Mouse (Mus musculus): Measurements from ENCODE around the gene Ngfr. TPM values are rescaled to one million over a fixed set of nuclear protein-coding genes. Genes with fewer than 3 reads are reported as not detected.
"Not testable (repeated sequence)": the region's sequence is repeated elsewhere in the genome, so short reads cannot be mapped to it uniquely, and the experiment has no call there.

Ngfr gene
- total and polyA plus RNA-seq, 2 experiments from 2014 or later = 1.5 to 2.0 TPM

DNA sequence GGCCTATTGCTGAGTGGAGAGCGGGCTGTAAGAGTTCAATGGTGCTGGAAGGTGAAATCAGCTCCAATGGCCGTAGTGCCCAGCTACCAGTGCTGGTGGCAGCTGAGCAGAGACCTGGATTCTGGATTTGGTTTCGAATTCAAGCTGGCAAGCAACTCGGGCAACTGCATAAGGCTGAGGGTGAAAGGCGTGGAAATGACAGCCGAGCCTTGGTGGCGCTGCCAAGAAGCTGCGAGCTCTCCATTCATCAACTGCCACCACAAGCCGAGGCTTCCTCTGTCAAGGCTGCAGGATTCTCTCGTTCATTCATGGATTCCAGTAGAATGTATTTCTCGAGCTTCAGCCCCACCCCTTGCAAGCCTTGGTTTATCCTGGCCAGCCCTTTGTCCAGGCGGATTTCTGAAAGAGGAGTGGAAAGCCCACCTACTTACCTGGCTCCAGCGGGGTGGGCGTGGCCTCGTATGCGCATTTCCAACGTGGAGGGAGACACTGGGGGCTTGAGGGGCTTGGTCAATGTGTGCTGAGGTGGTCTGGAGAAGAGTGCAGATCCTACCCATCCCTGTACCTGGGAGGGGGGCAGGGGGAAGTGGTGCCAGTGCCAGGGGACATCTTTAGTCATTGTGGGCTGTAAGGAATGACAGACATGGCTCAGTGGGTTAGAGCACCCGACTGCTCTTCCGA is 30.4 kb upstream of the Ngfr start:
- H3K27me3 ChIP-seq (ENCODE audit: control insufficient read depth, insufficient read depth, low read length) = 0 out of 2 replicates have a peak, but pooled peaks cover 11% of the 10 kb centered on the region
- no peaks in the 10 kb centered on the region for H3K36me3 ChIP-seq (replicated peaks; ENCODE audit: control insufficient read depth, insufficient read depth, low read length)
- no peak for DNase-seq (ENCODE audit: low spot score)
- no peak overlapping the region for H3K9ac ChIP-seq (replicated peaks; ENCODE audit: low read depth, low read length)
- H3K27ac ChIP-seq (ENCODE audit: low read depth) = no peak overlapping the region
- no peak for ATAC-seq (ENCODE audit: insufficient read depth, low read depth)
- TF ChIP-seq EP300 (IDR thresholded peaks at IDR 0.05; ENCODE audit: low read depth) (no peak), CTCF (IDR thresholded peaks at IDR 0.05; ENCODE audit: low read depth) (no peak)
- H3K4me3 ChIP-seq (ENCODE audit: low read depth, low read length) = no peak overlapping the region
- H3K9me3 ChIP-seq (replicated peaks; ENCODE audit: control insufficient read depth, low read length) = no peaks in the 10 kb centered on the region
- 54% methylated on average over 19 of the region's 19 CpGs for WGBS
- no peaks in the 10 kb centered on the region for H3K4me1 ChIP-seq (ENCODE audit: control insufficient read depth, insufficient read depth)
- no peak overlapping the region for H3K4me2 ChIP-seq (ENCODE audit: low read depth, low read length)

DNA sequence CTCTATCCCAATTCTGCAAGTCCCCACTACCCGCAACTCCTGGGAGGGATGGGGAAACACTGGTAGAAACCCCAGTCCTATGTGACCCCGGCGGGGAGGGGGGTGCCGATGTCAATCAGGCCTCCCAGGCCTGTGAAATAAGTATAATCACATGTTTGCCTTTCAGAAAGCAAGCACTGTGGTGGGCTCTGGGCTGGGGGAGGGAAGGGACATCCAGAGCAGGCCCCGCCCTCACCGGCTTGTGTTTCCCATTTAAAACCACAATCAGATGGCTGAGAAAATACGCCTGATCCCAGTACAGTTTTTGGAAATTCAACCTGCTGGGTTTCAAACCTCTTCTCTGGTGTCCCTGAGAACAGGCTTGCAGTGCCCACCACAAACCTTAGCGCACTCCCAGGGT is 27.2 kb upstream of the Ngfr start:
- 85% methylated on average over 8 of the region's 8 CpGs for WGBS
- no peaks in the 10 kb centered on the region for H3K9me3 ChIP-seq (replicated peaks; ENCODE audit: control insufficient read depth, low read length)
- ATAC-seq (ENCODE audit: insufficient read depth, low read depth) = no peak
- H3K36me3 ChIP-seq (replicated peaks; ENCODE audit: control insufficient read depth, insufficient read depth, low read length) = no peaks in the 10 kb centered on the region
- no peak for TF ChIP-seq EP300 (IDR thresholded peaks at IDR 0.05; ENCODE audit: low read depth)
- TF ChIP-seq CTCF (IDR thresholded peaks at IDR 0.05; ENCODE audit: low read depth) = no peak
- no peak for DNase-seq (ENCODE audit: low spot score)
- peaks cover 18% of the 10 kb centered on the region; the same call in 1 of the 2 replicates for H3K27me3 ChIP-seq (ENCODE audit: control insufficient read depth, insufficient read depth, low read length)
- no peaks in the 10 kb centered on the region for H3K4me1 ChIP-seq (ENCODE audit: control insufficient read depth, insufficient read depth)
- no peak overlapping the region for H3K9ac ChIP-seq (replicated peaks; ENCODE audit: low read depth, low read length)
- no peak overlapping the region for H3K4me2 ChIP-seq (ENCODE audit: low read depth, low read length)
- H3K4me3 ChIP-seq (ENCODE audit: low read depth, low read length) = no peak overlapping the region
- H3K27ac ChIP-seq (ENCODE audit: low read depth) = no peak overlapping the region

GRCm38 (mm10) chr11:95611283-95611682 is 23.7 kb upstream of the Ngfr start:
- H3K27me3 ChIP-seq (ENCODE audit: control insufficient read depth, insufficient read depth, low read length) = peaks cover 13% of the 10 kb centered on the region; the same call in 1 of the 2 replicates

GRCm38 (mm10) chr11:95610391-95610902 is 22.9 kb upstream of the Ngfr start:
- Histone ChIP-seq H3K36me3 (replicated peaks; ENCODE audit: control insufficient read depth, insufficient read depth, low read length) (no peaks in the 10 kb centered on the region), H3K4me2 (ENCODE audit: low read depth, low read length) (peak overlapping the region; percentile 48), H3K27ac (ENCODE audit: low read depth) (no peak overlapping the region), H3K4me1 (ENCODE audit: control insufficient read depth, insufficient read depth) (no peaks in the 10 kb centered on the region), H3K9ac (replicated peaks; ENCODE audit: low read depth, low read length) (no peak overlapping the region; the same call in 1 of the 2 replicates), H3K4me3 (ENCODE audit: low read depth, low read length) (peak overlapping the region; percentile 23), H3K27me3 (ENCODE audit: control insufficient read depth, insufficient read depth, low read length) (peaks cover 13% of the 10 kb centered on the region; the same call in 1 of the 2 replicates), H3K9me3 (replicated peaks; ENCODE audit: control insufficient read depth, low read length) (no peaks in the 10 kb centered on the region)
- ATAC-seq (ENCODE audit: insufficient read depth, low read depth) = no peak
- WGBS = 11% methylated on average over 15 of the region's 15 CpGs
- DNase-seq (ENCODE audit: low spot score) = no peak
- no peak for TF ChIP-seq EP300 (IDR thresholded peaks at IDR 0.05; ENCODE audit: low read depth)
- no peak for TF ChIP-seq CTCF (IDR thresholded peaks at IDR 0.05; ENCODE audit: low read depth)

More at GRCm38 (mm10) chr11:95611283-95611682, 23.7 kb upstream of the Ngfr start:
- ATAC-seq (ENCODE audit: insufficient read depth, low read depth) (no peak), DNase-seq (ENCODE audit: low spot score) (no peak)
- Histone ChIP-seq H3K4me2 (ENCODE audit: low read depth, low read length) (no peak overlapping the region), H3K36me3 (replicated peaks; ENCODE audit: control insufficient read depth, insufficient read depth, low read length) (no peaks in the 10 kb centered on the region), H3K9me3 (replicated peaks; ENCODE audit: control insufficient read depth, low read length) (no peaks in the 10 kb centered on the region), H3K4me3 (ENCODE audit: low read depth, low read length) (no peak overlapping the region), H3K27ac (ENCODE audit: low read depth) (no peak overlapping the region), H3K9ac (replicated peaks; ENCODE audit: low read depth, low read length) (no peak overlapping the region), H3K4me1 (ENCODE audit: control insufficient read depth, insufficient read depth) (no peaks in the 10 kb centered on the region)
- TF ChIP-seq CTCF (IDR thresholded peaks at IDR 0.05; ENCODE audit: low read depth) (no peak), EP300 (IDR thresholded peaks at IDR 0.05; ENCODE audit: low read depth) (no peak)
- WGBS = 39% methylated on average over 4 of the region's 4 CpGs

GRCm38 (mm10) chr11:95609924-95610323 is 22.4 kb upstream of the Ngfr start:
- Histone ChIP-seq H3K9ac (replicated peaks; ENCODE audit: low read depth, low read length) (no peak overlapping the region; the same call in 1 of the 2 replicates), H3K4me3 (ENCODE audit: low read depth, low read length) (peak overlapping the region; percentile 23), H3K4me2 (ENCODE audit: low read depth, low read length) (peak overlapping the region; percentile 48), H3K27ac (ENCODE audit: low read depth) (no peak overlapping the region), H3K27me3 (ENCODE audit: control insufficient read depth, insufficient read depth, low read length) (peaks cover 13% of the 10 kb centered on the region; the same call in 1 of the 2 replicates), H3K9me3 (replicated peaks; ENCODE audit: control insufficient read depth, low read length) (no peaks in the 10 kb centered on the region), H3K36me3 (replicated peaks; ENCODE audit: control insufficient read depth, insufficient read depth, low read length) (no peaks in the 10 kb centered on the region), H3K4me1 (ENCODE audit: control insufficient read depth, insufficient read depth) (no peaks in the 10 kb centered on the region)
- DNase-seq (ENCODE audit: low spot score) = no peak
- 21% methylated on average over 8 of the region's 8 CpGs for WGBS
- no peak for TF ChIP-seq CTCF (IDR thresholded peaks at IDR 0.05; ENCODE audit: low read depth)
- TF ChIP-seq EP300 (IDR thresholded peaks at IDR 0.05; ENCODE audit: low read depth) = no peak
- 0 out of 2 replicates have a peak, but pooled peaks have one; percentile 8 for ATAC-seq (ENCODE audit: insufficient read depth, low read depth)

- H3K9me3 ChIP-seq (replicated peaks; ENCODE audit: control insufficient read depth, low read length); ATAC-seq (ENCODE audit: insufficient read depth, low read depth); H3K4me1 ChIP-seq (ENCODE audit: control insufficient read depth, insufficient read depth); H3K9ac ChIP-seq (replicated peaks; ENCODE audit: low read depth, low read length); DNase-seq (ENCODE audit: low spot score); H3K4me2 ChIP-seq (ENCODE audit: low read depth, low read length); H3K27ac ChIP-seq (ENCODE audit: low read depth); H3K4me3 ChIP-seq (ENCODE audit: low read depth, low read length); H3K36me3 ChIP-seq (replicated peaks; ENCODE audit: control insufficient read depth, insufficient read depth, low read length): not testable (repeated sequence)
- H3K27me3 ChIP-seq (ENCODE audit: control insufficient read depth, insufficient read depth, low read length) = peaks cover 13% of the 10 kb centered on the region; the same call in 1 of the 2 replicates
- WGBS = 94% methylated on average over 3 of the region's 5 CpGs
These were observed 19.8 kb upstream of the Ngfr start for GRCm38 (mm10) chr11:95607286-95607685.
